Mouse (Mus musculus): ENCODE data around the gene Ccdc126. TPM values are rescaled to one million over a fixed set of nuclear protein-coding genes. Genes with fewer than 3 reads are reported as not detected.

Gene Ccdc126
- polyA plus RNA-seq, 1 experiment from 2014 or later: 10.3 TPM

- WGBS: 4% methylated on average over 41 of the region's 49 CpGs
- H3K27ac ChIP-seq (ENCODE audit: low read length): 0 out of 2 replicates have a peak within 1 kb of the TSS, but pooled peaks have one; percentile 9
- H3K9ac ChIP-seq (replicated peaks; ENCODE audit: low read depth, low read length): peak within 1 kb of the TSS; percentile 72
- H3K9me3 ChIP-seq (ENCODE audit: control insufficient read depth, low read length): no peaks in the 10 kb centered on the region
- ATAC-seq: peak; percentile 96
- H3K27me3 ChIP-seq (replicated peaks; ENCODE audit: control insufficient read depth, insufficient read depth, low read length): no peaks in the 10 kb centered on the region
- peak within 1 kb of the TSS; percentile 96 for H3K4me2 ChIP-seq (ENCODE audit: low read length)
- H3K36me3 ChIP-seq (ENCODE audit: control insufficient read depth, insufficient read depth): no peaks in the 10 kb centered on the region
- H3K4me3 ChIP-seq (replicated peaks; ENCODE audit: low read length): peak within 1 kb of the TSS; percentile 71
- H3K4me1 ChIP-seq (replicated peaks; ENCODE audit: control insufficient read depth, insufficient read depth, low read length): peaks cover 6% of the 10 kb centered on the region
Measured at GRCm38 (mm10) chr6:49367159-49368054, 48.3 kb downstream of the Ccdc126 start, which contains the start of gene Fam221a. TSS of gene Fam221a (plus strand) at chr6:49367739.

DNA sequence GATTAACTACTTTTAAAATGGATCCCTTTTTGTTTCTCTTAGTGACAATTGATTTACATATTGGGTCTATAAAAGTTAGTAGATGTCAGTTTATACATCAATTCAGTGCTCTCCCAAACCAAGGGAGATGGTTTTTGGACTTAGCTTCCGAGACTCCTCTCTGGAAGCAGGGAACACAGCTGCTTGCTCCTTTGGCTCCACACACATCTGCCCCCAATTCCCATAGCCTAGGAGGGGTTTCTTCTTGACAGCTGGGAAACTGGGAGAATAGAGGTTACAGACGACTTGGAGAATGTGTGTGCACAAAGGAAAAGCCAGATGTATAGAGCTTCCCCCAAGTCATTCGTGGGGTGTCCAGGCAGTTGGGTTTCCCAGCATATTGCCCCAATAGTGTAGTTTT, 49.1 kb downstream of the Ccdc126 start:
- peak overlapping the region; percentile 96 for H3K4me2 ChIP-seq (ENCODE audit: low read length)
- peak overlapping the region; percentile 72 for H3K9ac ChIP-seq (replicated peaks; ENCODE audit: low read depth, low read length)
- peaks cover 6% of the 10 kb centered on the region for H3K4me1 ChIP-seq (replicated peaks; ENCODE audit: control insufficient read depth, insufficient read depth, low read length)
- H3K36me3 ChIP-seq (ENCODE audit: control insufficient read depth, insufficient read depth): no peaks in the 10 kb centered on the region
- H3K4me3 ChIP-seq (replicated peaks; ENCODE audit: low read length): peak overlapping the region; percentile 71
- no peaks in the 10 kb centered on the region for H3K9me3 ChIP-seq (ENCODE audit: control insufficient read depth, low read length)
- H3K27ac ChIP-seq (ENCODE audit: low read length): no peak overlapping the region
- no peaks in the 10 kb centered on the region for H3K27me3 ChIP-seq (replicated peaks; ENCODE audit: control insufficient read depth, insufficient read depth, low read length)
- no peak for ATAC-seq
- 36% methylated on average over 3 of the region's 3 CpGs for WGBS

DNA sequence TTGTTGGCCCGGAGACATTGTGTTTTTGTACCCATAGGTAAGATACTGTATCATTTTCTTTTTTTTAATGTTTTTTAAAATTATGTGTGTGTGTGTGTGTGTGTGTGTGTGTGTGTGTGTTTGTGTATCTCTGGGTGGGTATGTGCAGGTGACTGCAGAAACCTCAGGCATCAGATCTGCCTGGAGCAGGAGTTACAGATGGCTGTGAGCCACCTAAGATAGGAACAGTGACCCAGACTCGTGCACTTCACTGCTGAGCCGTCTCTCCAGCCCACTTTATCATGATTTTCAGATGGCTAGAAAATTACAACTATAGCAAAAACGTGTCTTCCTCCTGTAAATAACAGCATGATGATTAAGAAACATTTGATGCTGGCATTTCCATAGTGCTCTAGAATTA, 53.6 kb downstream of the Ccdc126 start:
- no peaks in the 10 kb centered on the region for H3K27me3 ChIP-seq (replicated peaks; ENCODE audit: control insufficient read depth, insufficient read depth, low read length)
- H3K9ac ChIP-seq (replicated peaks; ENCODE audit: low read depth, low read length): no peak overlapping the region
- H3K4me3 ChIP-seq (replicated peaks; ENCODE audit: low read length): no peak overlapping the region
- no peaks in the 10 kb centered on the region for H3K36me3 ChIP-seq (ENCODE audit: control insufficient read depth, insufficient read depth)
- H3K9me3 ChIP-seq (ENCODE audit: control insufficient read depth, low read length): no peaks in the 10 kb centered on the region
- no peak overlapping the region for H3K4me2 ChIP-seq (ENCODE audit: low read length)
- H3K4me1 ChIP-seq (replicated peaks; ENCODE audit: control insufficient read depth, insufficient read depth, low read length): peaks cover 6% of the 10 kb centered on the region
- WGBS: 85% methylated on average over 4 of the region's 4 CpGs
- H3K27ac ChIP-seq (ENCODE audit: low read length): no peak overlapping the region
- ATAC-seq: no peak

- 62% methylated on average over 2 of the region's 2 CpGs for WGBS
- no peak overlapping the region for H3K4me2 ChIP-seq (ENCODE audit: low read length)
- H3K4me1 ChIP-seq (replicated peaks; ENCODE audit: control insufficient read depth, insufficient read depth, low read length): no peaks in the 10 kb centered on the region
- no peaks in the 10 kb centered on the region for H3K36me3 ChIP-seq (ENCODE audit: control insufficient read depth, insufficient read depth)
- no peak overlapping the region for H3K9ac ChIP-seq (replicated peaks; ENCODE audit: low read depth, low read length)
- no peaks in the 10 kb centered on the region for H3K9me3 ChIP-seq (ENCODE audit: control insufficient read depth, low read length)
- no peaks in the 10 kb centered on the region for H3K27me3 ChIP-seq (replicated peaks; ENCODE audit: control insufficient read depth, insufficient read depth, low read length)
- no peak for ATAC-seq
- no peak overlapping the region for H3K4me3 ChIP-seq (replicated peaks; ENCODE audit: low read length)
- no peak overlapping the region for H3K27ac ChIP-seq (ENCODE audit: low read length)
Measured at GRCm38 (mm10) chr6:49373943-49374342, 54.9 kb downstream of the Ccdc126 start.

DNA sequence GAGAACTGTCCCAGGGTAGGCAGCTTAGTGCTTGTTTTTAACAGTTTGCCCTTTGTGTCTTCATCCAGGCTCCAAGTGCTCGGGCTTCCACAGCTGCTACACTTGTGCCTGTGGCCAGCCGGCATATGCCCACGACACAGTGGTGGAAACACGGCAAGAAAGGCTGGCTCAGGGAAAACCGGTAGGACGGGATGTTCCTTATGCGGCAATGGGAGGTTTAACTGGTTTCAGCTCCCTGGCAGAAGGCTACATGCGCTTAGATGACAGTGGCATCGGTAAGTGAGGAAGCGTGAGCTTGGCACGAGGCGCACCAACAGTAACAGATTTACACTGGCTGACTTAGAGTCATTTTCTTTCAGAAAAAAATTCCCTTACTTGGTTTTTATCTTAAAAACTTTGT, 59.3 kb downstream of the Ccdc126 start:
- no peaks in the 10 kb centered on the region for H3K27me3 ChIP-seq (replicated peaks; ENCODE audit: control insufficient read depth, insufficient read depth, low read length)
- 61% methylated on average over 12 of the region's 12 CpGs for WGBS
- no peak for ATAC-seq
- no peaks in the 10 kb centered on the region for H3K9me3 ChIP-seq (ENCODE audit: control insufficient read depth, low read length)
- no peak overlapping the region for H3K27ac ChIP-seq (ENCODE audit: low read length)
- H3K4me2 ChIP-seq (ENCODE audit: low read length): no peak overlapping the region
- no peaks in the 10 kb centered on the region for H3K4me1 ChIP-seq (replicated peaks; ENCODE audit: control insufficient read depth, insufficient read depth, low read length)
- H3K4me3 ChIP-seq (replicated peaks; ENCODE audit: low read length): no peak overlapping the region
- no peaks in the 10 kb centered on the region for H3K36me3 ChIP-seq (ENCODE audit: control insufficient read depth, insufficient read depth)
- H3K9ac ChIP-seq (replicated peaks; ENCODE audit: low read depth, low read length): no peak overlapping the region

Other genes starting within 250 kb of the Ccdc126 start
- 59.1 and 61.8 TPM in 2 replicates for gene Malsu1, start 245.5 kb upstream of the Ccdc126 start, polyA plus RNA-seq (2015; fragmentation: Nextera tagmentation; extraction: Ambion mirVana)
- 34.1 and 39.0 TPM in 2 replicates for gene Igf2bp3, start 104.3 kb upstream of the Ccdc126 start, polyA plus RNA-seq (2015; fragmentation: Nextera tagmentation; extraction: Ambion mirVana)
- 154 and 163 TPM in 2 replicates for gene Tra2a, start 55.2 kb upstream of the Ccdc126 start, polyA plus RNA-seq (2015; fragmentation: Nextera tagmentation; extraction: Ambion mirVana)
- gene Fam221a, start 48.5 kb downstream of the Ccdc126 start, polyA plus RNA-seq (2015; fragmentation: Nextera tagmentation; extraction: Ambion mirVana): 4.7 and 5.6 TPM in 2 replicates
- gene Stk31, start 76.3 kb downstream of the Ccdc126 start, polyA plus RNA-seq (2015; fragmentation: Nextera tagmentation; extraction: Ambion mirVana): not detected in 2 replicates

Measured in forebrain, embryonic 16.5 days (tissue).